ENCODE assay signal across 26 mouse cellular contexts in the genomic region with DNA sequence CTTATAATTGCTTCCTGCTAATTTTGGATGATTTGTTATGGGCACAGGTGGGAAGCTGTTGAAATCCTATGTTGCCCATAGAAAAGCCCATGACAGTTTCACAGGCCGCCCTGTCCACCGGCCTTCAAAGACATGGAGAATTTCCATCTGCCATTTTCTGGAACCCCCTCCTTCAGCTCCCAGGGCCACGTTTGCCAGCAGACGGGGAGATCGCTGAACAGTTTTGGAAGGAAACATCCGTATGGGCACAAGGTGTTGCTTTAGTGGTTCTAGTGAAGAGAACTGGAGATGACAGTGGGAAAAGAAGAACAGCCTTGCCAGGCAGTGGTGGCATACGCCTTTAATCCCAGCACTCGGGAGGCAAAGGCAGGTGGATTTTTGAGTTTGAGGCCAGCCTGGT.
"Had no signal": no experiment of that assay in that cellular context is flagged by ENCODE, and none has a peak within 500 bp of the region (broad histone marks: within the 10 kb centered on the region; RNA-seq: fewer than 3 reads in every experiment).

No protein-coding gene starts in this region.

- H3K36me3 ChIP-seq: embryonic facial prominence, embryonic 10.5 days; embryonic facial prominence, embryonic 12.5 days; embryonic facial prominence, embryonic 13.5 days; embryonic facial prominence, embryonic 15.5 days; forebrain, embryonic 10.5 days; forebrain, embryonic 12.5 days; forebrain, embryonic 15.5 days had no signal

- H3K4me1 ChIP-seq: embryonic facial prominence, embryonic 10.5 days; embryonic facial prominence, embryonic 12.5 days; embryonic facial prominence, embryonic 13.5 days; embryonic facial prominence, embryonic 15.5 days; forebrain, embryonic 10.5 days; forebrain, embryonic 12.5 days; forebrain, embryonic 13.5 days; forebrain, embryonic 15.5 days had no signal

- H3K4me3 ChIP-seq: embryonic facial prominence, embryonic 10.5 days; embryonic facial prominence, embryonic 12.5 days; embryonic facial prominence, embryonic 13.5 days; embryonic facial prominence, embryonic 15.5 days; erythroblast, embryonic 14.5 days; forebrain, embryonic 10.5 days; forebrain, embryonic 12.5 days; forebrain, embryonic 13.5 days; forebrain, embryonic 15.5 days; gastrocnemius, adult 2 months; heart, adult 2 months had no signal

- DNase-seq: cerebellum, adult 2 months; cerebellum, adult 8-10 months; cerebellum, adult 9-10 months; cerebellum, adult 9-11 months; cerebellum, postnatal 10 days; cerebellum, postnatal 14 days; cerebellum, postnatal 25 days; cerebellum, postnatal 36 days; embryo, embryonic 11 days; forebrain, postnatal 0 days; gastrocnemius, adult 2 months; gastrocnemius, postnatal 10 days; gastrocnemius, postnatal 14 days; gastrocnemius, postnatal 25 days; gastrocnemius, postnatal 36 days; heart, adult 18-20 months; heart, adult 2 months had no signal

- H3K27me3 ChIP-seq: embryonic facial prominence, embryonic 12.5 days; embryonic facial prominence, embryonic 13.5 days; embryonic facial prominence, embryonic 15.5 days; forebrain, embryonic 12.5 days; forebrain, embryonic 13.5 days; forebrain, embryonic 15.5 days had no signal

- H3K9me3 ChIP-seq: embryonic facial prominence, embryonic 10.5 days; embryonic facial prominence, embryonic 12.5 days; embryonic facial prominence, embryonic 15.5 days; forebrain, embryonic 13.5 days had no signal

- H3K27ac ChIP-seq: embryonic facial prominence, embryonic 10.5 days; embryonic facial prominence, embryonic 12.5 days; embryonic facial prominence, embryonic 13.5 days; embryonic facial prominence, embryonic 15.5 days; forebrain, embryonic 10.5 days; forebrain, embryonic 12.5 days; forebrain, embryonic 13.5 days; forebrain, embryonic 15.5 days; gastrocnemius, adult 2 months; heart, adult 2 months had no signal
